Mouse (Mus musculus): ENCODE results near the gene Tbc1d12. TPM values are rescaled to one million over a fixed set of nuclear protein-coding genes. Genes with fewer than 3 reads are reported as not detected.
"Not testable (repeated sequence)": the region's sequence is repeated elsewhere in the genome, so short reads cannot be mapped to it uniquely, and the experiment has no call there.

Gene Tbc1d12
- total and polyA plus RNA-seq, 2 experiments from 2014 or later, result 6.1 to 26.7 TPM

DNA sequence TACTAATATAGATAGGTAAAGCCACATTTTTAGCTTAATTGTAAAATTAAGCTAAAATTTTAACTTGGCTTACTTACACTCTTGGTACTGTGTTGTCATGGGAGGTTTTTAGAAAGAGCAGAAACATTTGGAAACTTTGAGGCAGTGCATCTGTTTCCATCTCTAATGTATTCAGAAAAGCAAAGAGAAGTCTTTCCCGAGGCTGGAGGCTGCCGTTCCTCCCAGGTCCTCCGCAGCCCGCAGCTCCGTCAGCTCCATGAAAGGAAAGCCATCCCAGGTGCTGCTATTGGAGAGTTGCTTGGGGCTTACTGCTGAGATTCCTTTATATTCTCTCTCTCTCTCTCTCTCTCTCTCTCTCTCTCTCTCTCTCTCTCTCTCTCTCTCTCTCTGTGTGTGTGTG lies 8.4 kb downstream of the Tbc1d12 start:
- Histone ChIP-seq H3K9ac (replicated peaks; ENCODE audit: low read length) (no peak overlapping the region), H3K27me3 (ENCODE audit: insufficient read depth, low read length) (no peaks in the 10 kb centered on the region), H3K9me3 (ENCODE audit: low read length) (no peaks in the 10 kb centered on the region), H3K4me1 (ENCODE audit: insufficient read depth, low read length) (0 out of 2 replicates have a peak, but pooled peaks cover 5% of the 10 kb centered on the region), H3K4me2 (ENCODE audit: low read depth, low read length) (no peak overlapping the region), H3K4me3 (ENCODE audit: low read length) (no peak overlapping the region), H3K36me3 (ENCODE audit: insufficient read depth, low read length) (no peaks in the 10 kb centered on the region), H3K27ac (no peak overlapping the region)
- ATAC-seq, result no peak
- WGBS, result 45% methylated on average over 5 of the region's 5 CpGs
- no peak for TF ChIP-seq CTCF (IDR thresholded peaks at IDR 0.05; ENCODE audit: low read depth)
- DNase-seq (ENCODE audit: low spot score), result no peak

- H3K27me3 ChIP-seq (ENCODE audit: insufficient read depth, low read length), result no peaks in the 10 kb centered on the region
- no peak overlapping the region for H3K27ac ChIP-seq
- no peak for ATAC-seq
- TF ChIP-seq CTCF (IDR thresholded peaks at IDR 0.05; ENCODE audit: low read depth), result no peak
- H3K36me3 ChIP-seq (ENCODE audit: insufficient read depth, low read length), result no peaks in the 10 kb centered on the region
- WGBS, result 74% methylated on average over 2 of the region's 2 CpGs
- no peaks in the 10 kb centered on the region for H3K9me3 ChIP-seq (ENCODE audit: low read length)
- DNase-seq (ENCODE audit: low spot score), result no peak
- no peak overlapping the region for H3K4me3 ChIP-seq (ENCODE audit: low read length)
- no peak overlapping the region for H3K4me2 ChIP-seq (ENCODE audit: low read depth, low read length)
- H3K4me1 ChIP-seq (ENCODE audit: insufficient read depth, low read length), result no peaks in the 10 kb centered on the region
- no peak overlapping the region for H3K9ac ChIP-seq (replicated peaks; ENCODE audit: low read length)
Observed at GRCm38 (mm10) chr19:38846373-38846772, 10.0 kb downstream of the Tbc1d12 start.

- Histone ChIP-seq H3K9ac (replicated peaks; ENCODE audit: low read length) (no peak overlapping the region), H3K4me2 (ENCODE audit: low read depth, low read length) (no peak overlapping the region), H3K36me3 (ENCODE audit: insufficient read depth, low read length) (no peaks in the 10 kb centered on the region), H3K9me3 (ENCODE audit: low read length) (no peaks in the 10 kb centered on the region), H3K4me3 (ENCODE audit: low read length) (no peak overlapping the region), H3K27me3 (ENCODE audit: insufficient read depth, low read length) (no peaks in the 10 kb centered on the region), H3K4me1 (ENCODE audit: insufficient read depth, low read length) (no peaks in the 10 kb centered on the region), H3K27ac (no peak overlapping the region)
- no peak for TF ChIP-seq CTCF (IDR thresholded peaks at IDR 0.05; ENCODE audit: low read depth)
- DNase-seq (ENCODE audit: low spot score), result no peak
- no peak for ATAC-seq
- 99% methylated on average over 3 of the region's 3 CpGs for WGBS
Observed at GRCm38 (mm10) chr19:38858224-38858623, 21.8 kb downstream of the Tbc1d12 start.

- no peaks in the 10 kb centered on the region for H3K36me3 ChIP-seq (ENCODE audit: insufficient read depth, low read length)
- H3K4me3 ChIP-seq (ENCODE audit: low read length), result no peak overlapping the region
- no peaks in the 10 kb centered on the region for H3K27me3 ChIP-seq (ENCODE audit: insufficient read depth, low read length)
- WGBS, result 91% methylated on average over 6 of the region's 6 CpGs
- no peak overlapping the region for H3K9ac ChIP-seq (replicated peaks; ENCODE audit: low read length)
- no peak for TF ChIP-seq CTCF (IDR thresholded peaks at IDR 0.05; ENCODE audit: low read depth)
- no peaks in the 10 kb centered on the region for H3K9me3 ChIP-seq (ENCODE audit: low read length)
- H3K27ac ChIP-seq, result no peak overlapping the region
- DNase-seq (ENCODE audit: low spot score), result no peak
- no peak overlapping the region for H3K4me2 ChIP-seq (ENCODE audit: low read depth, low read length)
- H3K4me1 ChIP-seq (ENCODE audit: insufficient read depth, low read length), result no peaks in the 10 kb centered on the region
- ATAC-seq, result no peak
Observed at GRCm38 (mm10) chr19:38862523-38862922, 26.1 kb downstream of the Tbc1d12 start.

DNA sequence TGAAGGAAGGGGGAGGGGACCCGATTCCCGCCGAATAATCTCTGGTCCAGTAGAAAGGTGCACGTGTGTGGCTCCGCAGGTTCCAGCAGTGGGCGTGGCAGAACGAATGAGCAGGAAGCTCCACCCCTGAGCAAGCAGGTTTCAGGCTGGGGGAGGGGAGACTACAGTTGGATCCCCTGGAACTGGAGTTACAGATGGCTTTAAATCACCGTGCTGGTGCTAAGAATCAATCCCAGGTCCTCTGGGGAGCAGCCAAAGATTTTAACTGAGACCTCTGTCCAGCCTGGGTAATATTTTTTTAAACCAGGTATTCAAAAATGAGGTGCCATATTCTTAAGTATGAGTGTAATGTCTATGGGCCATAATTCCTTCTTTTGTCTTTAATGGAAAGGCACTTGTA lies 38.4 kb downstream of the Tbc1d12 start:
- H3K4me1 ChIP-seq (ENCODE audit: insufficient read depth, low read length); H3K9ac ChIP-seq (replicated peaks; ENCODE audit: low read length); DNase-seq (ENCODE audit: low spot score); H3K27me3 ChIP-seq (ENCODE audit: insufficient read depth, low read length); H3K4me3 ChIP-seq (ENCODE audit: low read length); ATAC-seq; H3K4me2 ChIP-seq (ENCODE audit: low read depth, low read length); H3K27ac ChIP-seq; H3K9me3 ChIP-seq (ENCODE audit: low read length); H3K36me3 ChIP-seq (ENCODE audit: insufficient read depth, low read length): not testable (repeated sequence)
- WGBS, result 79% methylated on average over 2 of the region's 8 CpGs

- Histone ChIP-seq H3K27me3 (ENCODE audit: insufficient read depth, low read length) (no peaks in the 10 kb centered on the region), H3K9me3 (ENCODE audit: low read length) (no peaks in the 10 kb centered on the region), H3K9ac (replicated peaks; ENCODE audit: low read length) (no peak overlapping the region), H3K4me1 (ENCODE audit: insufficient read depth, low read length) (no peaks in the 10 kb centered on the region), H3K4me2 (ENCODE audit: low read depth, low read length) (no peak overlapping the region), H3K27ac (no peak overlapping the region), H3K4me3 (ENCODE audit: low read length) (no peak overlapping the region), H3K36me3 (ENCODE audit: insufficient read depth, low read length) (no peaks in the 10 kb centered on the region)
- TF ChIP-seq CTCF (IDR thresholded peaks at IDR 0.05; ENCODE audit: low read depth), result peak; percentile 51
- DNase-seq (ENCODE audit: low spot score) (no peak), ATAC-seq (no peak)
Observed at GRCm38 (mm10) chr19:38880300-38880699, 43.9 kb downstream of the Tbc1d12 start.

GRCm38 (mm10) chr19:38901146-38902135 lies 65.1 kb downstream of the Tbc1d12 start:
- DNase-seq (ENCODE audit: low spot score) (peak; percentile 85), ATAC-seq (peak; percentile 78; the same call in 1 of the 2 replicates)
- no peaks in the 10 kb centered on the region for H3K27me3 ChIP-seq (ENCODE audit: insufficient read depth, low read length)
- H3K36me3 ChIP-seq (ENCODE audit: insufficient read depth, low read length), result 0 out of 2 replicates have a peak, but pooled peaks cover 4% of the 10 kb centered on the region
- peak; percentile 53 for TF ChIP-seq CTCF (IDR thresholded peaks at IDR 0.05; ENCODE audit: low read depth)
- peak overlapping the region; percentile 24; the same call in 1 of the 2 replicates for H3K4me2 ChIP-seq (ENCODE audit: low read depth, low read length)
- no peak overlapping the region for H3K4me3 ChIP-seq (ENCODE audit: low read length)
- H3K27ac ChIP-seq, result peak overlapping the region; percentile 26; the same call in 1 of the 2 replicates
- H3K9ac ChIP-seq (replicated peaks; ENCODE audit: low read length), result no peak overlapping the region
- H3K9me3 ChIP-seq (ENCODE audit: low read length), result no peaks in the 10 kb centered on the region
- WGBS, result 51% methylated on average over 12 of the region's 12 CpGs
- no peaks in the 10 kb centered on the region for H3K4me1 ChIP-seq (ENCODE audit: insufficient read depth, low read length)

Measured in hindbrain, postnatal 0 days (tissue).